Mouse (Mus musculus) lung, adult 18-20 months (tissue): ENCODE results near the gene Ano10.

Experiments
- DNase-seq, 2 experiments: peaks; one replicate each; pipeline ENCODE4 v3.0.0; 2022; ENCODE audit warnings: mixed read lengths in 2 of 2

Gene Ano10

DNA sequence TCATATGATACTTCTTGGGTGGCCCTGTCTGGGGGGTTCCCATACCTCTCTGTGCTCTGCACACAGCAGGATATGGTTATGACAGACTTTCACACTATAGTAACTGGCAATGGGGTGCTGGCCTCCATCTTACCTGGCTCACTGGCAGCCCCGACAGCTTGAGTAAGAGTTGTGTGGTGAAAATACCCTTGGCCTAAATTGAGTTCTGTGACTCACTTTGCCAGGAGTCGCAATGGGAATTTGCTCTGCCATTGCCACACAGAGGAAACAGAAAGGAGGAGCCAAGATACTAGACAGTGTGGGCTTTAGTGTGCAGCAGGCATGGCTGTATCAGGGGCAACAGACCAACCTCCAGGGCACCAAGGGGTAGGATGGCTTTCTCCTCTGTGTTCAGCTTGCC is 4.0 kb downstream of the Ano10 start:
- DNase-seq = no peak

DNA sequence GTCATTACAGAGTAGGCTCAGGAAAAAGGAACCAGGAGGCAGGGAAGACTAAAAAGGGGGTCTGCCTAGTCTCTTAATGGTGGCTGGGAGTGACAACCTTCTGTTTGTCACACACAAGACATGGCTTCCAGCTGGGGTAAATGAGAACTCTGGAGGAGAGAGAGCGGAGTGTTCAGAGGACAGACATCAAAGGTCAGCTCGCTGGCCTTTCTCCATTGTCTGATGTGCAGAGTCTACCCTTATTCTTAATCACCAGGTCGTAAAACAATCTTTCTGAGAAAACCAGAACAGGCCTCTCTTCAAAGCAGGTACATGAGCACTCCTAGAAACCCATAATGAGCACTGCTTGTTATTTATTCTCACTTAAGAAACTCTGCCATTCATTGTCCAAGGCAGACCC is 5.8 kb downstream of the Ano10 start:
- DNase-seq = no peak

DNA sequence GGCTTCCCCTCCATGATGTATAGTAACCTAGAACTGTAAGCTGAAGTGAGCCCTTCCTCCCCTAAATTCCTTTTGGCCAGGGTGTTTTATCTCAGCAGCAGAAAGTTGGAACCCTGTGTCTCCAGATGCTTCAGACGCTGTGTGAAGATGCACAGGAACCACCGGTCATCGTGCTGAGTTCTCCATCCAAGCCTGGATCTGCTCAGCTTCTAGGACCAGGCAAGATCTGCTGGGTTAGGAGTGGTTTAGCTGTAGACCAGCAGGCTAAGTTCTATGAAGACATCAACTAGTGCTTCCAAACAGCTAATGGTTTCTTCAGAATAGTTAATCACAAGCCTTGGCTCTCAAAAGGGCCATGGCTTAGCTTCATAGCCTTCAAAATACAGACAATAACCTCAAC is 6.7 kb downstream of the Ano10 start:
- DNase-seq = no peak

DNA sequence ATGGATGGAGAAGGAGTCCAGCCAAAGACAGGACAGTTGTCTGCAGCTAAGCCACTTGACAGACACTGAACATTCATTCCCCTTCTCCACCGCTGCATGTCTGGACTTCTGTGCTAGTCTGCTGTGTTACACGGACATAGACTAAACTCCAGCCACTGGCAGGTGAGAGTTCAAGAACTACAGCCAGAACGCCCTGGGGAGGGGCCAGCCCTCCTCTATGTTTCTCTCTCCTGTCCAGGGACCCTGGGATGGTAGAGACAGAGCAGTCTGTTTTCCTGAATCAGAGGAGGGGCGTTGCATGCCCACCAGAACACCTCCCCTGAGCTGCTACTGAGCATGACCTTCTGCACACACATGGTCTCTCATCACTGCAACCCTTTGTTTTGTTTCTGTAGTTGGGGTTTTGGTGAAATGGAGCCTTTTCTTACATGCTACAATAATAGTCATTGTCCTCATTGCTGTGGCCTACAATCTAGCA is 8.4 kb downstream of the Ano10 start:
- no peak for DNase-seq

DNA sequence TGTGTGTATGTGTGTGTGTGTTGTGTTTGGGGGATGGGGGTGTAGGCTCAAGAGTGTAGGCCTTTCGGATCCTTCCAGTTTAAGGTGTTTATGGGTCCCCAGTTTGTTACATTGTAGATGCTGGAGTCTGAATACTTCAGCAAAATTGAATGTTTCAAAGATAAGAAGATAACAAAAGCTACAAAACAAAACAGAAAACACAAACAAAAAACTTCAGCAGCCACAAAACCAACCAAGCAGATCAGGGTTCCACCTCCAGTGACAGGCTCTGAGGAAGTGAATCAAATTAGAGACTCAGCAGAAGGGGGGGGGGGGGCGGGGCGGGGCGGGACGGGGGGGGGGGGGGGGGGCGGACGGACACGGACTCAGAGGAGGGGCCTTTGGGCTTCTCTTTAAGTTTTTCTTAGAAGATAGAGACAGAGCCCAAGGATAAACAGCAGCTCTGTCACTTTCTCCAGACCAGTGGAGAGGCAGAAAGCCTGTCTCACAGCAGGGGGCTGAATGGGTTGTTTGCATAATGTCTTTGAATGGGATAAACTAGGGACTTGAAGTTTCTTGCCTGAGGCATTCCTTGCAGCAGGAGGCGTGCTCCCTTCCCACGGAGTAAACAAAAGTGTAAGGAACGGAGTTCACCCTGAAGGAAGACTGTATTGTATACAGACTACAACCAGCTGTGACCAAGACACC is 8.9 kb downstream of the Ano10 start:
- DNase-seq = peak; percentile 12 to 23

DNA sequence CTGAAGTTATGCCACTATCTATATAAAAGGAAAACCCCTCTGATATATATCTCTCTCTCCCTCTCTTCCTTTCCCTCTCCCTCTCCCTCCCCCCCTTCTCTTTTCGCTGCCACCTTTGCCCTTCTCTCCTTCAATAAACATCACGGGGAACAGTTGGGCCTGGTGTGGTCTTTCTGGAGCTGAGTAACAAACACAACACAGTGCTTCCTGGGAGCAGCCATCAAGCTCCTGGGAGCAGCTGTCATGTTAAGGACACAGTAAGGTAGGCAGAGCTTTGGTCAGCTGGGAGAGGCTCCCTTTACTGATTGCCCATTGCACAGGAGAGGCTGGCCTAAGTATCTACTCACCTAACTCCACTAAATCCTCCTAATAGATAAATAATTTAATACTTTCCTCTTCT is 9.5 kb downstream of the Ano10 start:
- no peak for DNase-seq

DNA sequence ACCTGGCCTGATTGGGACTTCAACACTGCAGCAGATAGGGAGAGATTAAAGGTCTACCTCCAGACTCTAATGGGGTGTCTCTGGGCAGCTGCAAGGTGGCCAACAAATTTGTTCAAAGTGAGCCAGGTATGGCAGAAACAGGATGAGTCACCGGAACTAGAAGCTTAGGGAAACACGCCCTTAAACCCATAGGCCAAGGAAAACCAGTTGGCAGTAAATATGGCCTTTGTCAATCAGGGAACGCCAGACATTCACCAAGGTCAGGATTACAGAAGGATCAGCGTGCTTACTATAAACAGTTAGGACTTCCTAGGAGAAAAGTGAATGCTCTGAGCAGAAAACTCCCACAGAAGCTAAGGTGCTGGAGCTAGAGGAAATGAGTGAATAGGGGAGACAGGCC is 13.2 kb downstream of the Ano10 start:
- DNase-seq = no peak

DNA sequence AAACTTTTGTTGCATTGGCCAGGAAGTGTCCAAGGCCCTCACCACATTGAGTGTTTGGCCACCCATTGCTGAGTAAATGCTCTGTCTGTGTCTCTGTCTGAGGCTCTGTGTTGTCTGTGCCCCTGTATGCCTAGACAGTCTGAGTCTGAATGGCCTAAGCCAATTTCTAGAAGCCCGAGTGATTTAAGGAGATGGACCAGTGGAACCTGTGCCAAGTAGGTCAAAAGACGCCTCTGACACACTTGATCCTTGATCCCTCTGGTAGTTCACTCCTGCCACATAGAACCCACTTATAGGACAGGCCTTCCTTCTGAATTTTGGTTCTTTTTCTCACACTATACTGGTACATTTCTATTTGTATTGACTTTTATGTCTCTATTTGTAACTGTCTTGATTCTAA is 17.6 kb downstream of the Ano10 start:
- no peak for DNase-seq

DNA sequence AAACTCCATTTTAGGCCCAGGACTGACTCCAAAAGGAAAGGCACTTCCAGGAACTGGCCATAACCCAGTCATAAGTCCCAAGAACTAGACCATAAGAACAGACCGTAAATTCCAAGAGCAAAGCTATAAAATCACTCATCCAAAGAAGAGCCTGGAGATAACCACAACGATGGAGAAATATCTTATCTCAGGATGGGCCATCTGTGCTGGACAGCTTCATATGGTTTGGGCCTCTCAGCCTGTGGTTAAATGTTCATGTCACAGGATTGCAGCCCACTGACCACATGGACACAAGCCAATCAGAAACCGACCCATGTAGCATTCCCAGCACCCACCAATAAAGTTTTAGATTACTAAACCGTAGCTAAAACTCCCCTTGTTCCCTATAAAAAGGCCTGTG is 18.1 kb downstream of the Ano10 start:
- DNase-seq = no peak

DNA sequence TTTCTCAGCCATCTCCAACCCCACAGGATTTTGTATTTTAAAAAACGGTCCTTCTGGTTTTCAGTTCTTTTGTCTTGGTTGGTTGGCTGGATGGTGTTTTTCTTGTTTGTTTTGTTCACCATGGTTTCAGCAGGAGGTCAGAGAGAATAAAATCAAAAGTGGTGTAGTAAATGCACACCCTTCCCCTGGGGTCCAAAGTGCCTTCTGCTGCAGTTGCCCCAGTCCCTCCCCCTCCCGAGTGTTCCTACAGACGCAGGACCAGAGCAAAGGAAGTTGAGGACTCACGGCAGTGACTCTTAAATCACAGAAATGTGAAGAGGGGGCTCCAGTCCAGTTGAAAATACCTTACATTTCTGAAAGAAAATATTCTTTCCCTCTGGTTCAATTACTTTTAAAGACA is 19.9 kb downstream of the Ano10 start:
- no peak for DNase-seq

DNA sequence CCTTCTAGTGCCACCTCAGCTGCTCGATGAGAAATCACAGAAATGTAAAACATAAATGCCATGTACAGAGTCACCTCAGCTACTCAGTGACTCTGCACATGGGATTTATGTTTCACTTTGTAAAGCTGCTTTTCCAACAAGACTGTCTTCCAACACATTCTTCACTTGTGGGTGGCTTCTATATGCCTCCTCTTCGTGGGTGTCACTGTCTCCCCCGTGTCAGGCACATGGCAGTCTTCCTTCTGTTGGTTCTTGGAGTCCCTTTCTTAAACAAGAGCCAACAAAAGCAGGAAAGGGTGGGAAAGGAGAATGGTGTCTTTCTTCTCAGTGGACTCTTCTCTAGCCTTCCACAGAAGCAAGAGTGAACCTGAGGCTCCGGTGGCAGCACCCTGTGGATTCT is 20.3 kb downstream of the Ano10 start:
- DNase-seq = no peak

DNA sequence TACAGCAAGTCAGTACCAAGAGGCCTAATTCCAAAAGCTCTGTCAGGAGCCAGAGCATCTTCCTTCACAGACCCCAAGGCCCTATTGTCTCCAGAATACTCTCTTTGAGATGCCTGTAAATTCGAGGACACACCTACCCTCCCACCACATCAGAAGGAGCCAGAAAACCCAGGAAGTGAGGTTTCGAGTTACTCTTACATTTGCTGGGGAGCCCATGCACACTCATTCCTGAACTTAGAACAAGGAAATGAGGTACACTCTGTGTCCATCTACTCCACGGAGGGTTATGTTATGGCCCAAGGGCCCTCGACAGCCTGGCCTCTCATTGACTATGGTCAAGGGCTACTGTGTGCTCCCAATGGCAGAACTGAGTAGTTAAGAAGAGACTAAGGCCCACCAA is 22.4 kb downstream of the Ano10 start:
- DNase-seq = no peak

DNA sequence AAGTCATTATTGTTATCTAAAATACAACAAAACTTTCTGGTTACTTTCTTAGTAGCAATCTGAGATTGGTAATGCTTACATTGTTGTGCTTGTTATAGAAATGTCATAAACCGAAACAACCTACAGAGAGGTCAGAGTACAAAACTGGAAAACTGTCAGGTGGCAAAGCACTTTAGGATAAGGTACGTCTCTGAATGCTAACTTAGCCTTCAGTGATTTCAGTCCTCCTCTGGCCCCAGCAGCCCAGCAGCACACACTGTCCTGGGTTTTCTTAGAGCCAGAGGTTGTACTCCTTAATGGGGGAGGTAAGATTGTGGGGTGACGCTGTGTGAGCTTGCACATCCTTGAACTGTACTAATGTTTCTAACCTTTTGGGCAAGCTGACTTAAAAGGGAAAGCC is 22.9 kb downstream of the Ano10 start:
- DNase-seq = no peak

DNA sequence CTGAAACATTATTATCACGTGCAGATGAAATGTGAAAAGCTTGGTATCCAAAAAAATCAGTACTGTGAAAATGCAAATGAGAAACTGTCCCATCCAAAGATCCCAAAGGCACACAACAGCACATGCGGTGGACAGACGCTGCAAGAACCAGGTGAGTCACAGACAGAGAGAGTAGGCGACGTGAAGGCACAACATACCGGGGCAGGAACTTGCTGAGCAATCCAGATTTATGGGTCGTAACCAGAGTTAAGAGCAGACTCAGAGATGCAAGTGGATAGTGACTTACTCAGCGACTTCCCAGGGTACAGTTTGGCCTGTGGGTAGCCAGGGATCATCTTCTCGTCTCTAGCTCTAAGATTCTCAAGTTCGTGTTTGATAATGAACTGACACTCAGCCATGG is 23.3 kb downstream of the Ano10 start:
- no peak for DNase-seq

DNA sequence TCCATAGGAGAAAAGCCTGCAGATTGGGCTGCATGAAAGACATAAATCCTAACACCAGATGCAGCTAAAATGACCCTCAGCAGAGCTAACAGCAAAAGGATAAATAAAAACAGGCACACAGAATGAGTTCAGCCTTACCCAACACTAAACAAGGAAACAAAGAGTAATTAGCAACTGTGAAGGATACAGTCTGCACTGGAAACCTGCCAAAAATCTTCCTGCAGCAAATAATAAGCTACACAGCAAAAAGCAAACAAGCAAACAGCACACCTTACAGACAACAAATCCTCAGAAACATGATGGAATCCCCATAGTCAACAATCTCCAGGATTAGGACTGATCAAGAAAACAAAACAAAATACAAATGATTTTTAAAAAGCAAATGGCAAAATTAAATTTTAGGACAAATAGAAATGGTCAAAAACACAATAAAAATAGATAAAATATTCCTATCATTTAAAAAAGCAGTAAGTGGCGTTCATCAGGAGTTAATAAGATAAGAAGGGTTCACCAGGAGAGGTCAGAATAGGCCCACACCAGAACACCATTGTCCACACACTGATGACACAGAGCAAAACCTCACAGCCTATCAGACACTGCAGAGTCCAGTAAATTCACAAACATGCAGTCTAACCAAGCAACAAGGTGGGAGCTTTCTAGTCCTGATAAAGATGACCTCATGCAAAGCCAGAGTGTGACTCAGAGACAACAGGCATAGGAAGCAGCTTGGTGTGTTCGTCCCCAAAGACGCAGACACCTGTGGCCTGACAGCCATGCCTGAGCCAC is 24.8 kb downstream of the Ano10 start:
- no peak for DNase-seq

DNA sequence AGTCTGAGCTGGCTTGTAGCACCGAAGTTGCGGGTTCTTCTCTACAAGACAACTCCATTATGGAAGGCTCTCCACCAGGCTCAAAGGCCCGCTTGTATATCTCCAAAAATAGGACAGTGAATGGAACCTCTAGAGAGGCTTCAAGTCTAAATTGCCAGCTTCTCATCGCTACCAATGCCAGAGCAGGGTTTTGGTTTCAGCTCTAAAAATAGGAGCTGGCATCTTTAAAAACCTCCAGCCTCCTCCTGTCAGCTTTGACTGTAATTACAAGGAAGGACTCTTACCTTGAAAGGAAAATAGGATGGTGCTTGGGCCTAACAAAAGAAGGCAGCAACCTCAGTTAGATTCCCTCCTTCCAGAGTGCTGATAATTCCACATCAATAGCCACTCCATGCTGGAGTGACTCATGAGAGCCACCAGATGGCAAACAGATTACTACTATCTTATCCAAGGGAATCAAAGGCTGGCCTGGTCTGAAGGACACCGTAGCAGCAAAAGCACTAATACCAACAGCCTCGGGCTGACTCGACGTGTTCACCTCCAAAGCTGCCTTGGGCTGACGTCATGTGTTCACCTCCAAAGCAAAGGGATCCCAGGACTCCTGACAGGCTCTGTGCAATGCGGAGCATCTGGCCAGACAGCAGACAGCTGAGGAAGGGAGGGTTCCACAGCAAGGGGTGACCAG is 28.6 kb downstream of the Ano10 start:
- no peak for DNase-seq

DNA sequence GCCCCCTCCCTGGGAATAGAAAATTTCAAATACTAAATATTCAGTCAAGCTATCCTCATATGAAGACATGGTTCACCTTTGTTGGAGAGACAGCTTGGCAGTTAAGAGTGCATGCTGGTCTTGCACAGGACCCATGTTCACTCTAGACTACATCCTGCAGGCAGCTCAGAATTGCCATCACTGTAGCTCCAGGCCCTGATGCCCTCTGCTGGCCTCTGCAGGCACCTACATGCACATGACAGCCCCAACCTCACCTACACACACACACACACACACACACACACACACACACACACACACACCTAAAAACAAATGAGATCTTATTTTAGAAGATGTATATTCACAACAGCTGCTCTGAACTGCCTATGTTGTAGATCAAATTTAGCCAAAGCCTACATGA is 31.1 kb downstream of the Ano10 start:
- DNase-seq = no peak

DNA sequence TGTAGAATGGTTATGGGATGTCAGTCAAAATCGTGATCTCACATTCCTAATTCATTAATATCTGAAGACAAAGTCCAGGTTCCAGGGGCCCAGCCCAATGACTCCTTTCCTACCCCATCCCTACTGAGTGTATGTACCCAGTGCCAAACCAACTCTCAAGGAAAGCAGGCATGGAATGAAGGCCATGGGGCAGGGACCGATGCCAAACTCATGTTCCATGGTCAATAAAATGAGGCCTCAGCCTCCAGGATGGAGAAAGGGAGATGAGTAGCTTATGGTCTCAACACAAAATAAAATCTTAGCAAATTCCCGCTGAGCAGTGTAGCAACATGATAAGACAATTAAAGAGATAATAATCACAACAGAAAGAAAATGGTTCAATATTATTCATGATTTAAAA is 39.8 kb downstream of the Ano10 start:
- no peak for DNase-seq

DNA sequence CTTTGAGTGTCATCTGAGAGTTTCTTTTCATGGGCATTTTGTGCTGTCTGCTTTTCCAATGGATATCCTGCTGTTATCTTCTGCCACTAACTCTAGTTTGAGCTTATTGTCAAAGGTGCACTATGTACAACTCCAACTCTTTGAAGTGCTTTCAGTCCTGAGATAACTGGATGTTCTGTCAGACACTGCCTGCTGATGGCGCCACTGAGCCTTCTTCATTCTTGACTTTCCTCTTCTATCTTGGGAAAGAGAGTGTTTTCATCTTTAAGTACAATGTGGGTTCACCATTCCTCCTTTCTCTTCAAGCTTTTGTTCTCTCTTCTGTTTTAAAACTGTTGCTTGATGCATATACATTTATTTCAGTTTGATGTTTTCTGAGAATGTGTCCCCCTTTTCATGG is 42.1 kb downstream of the Ano10 start:
- no peak for DNase-seq

DNA sequence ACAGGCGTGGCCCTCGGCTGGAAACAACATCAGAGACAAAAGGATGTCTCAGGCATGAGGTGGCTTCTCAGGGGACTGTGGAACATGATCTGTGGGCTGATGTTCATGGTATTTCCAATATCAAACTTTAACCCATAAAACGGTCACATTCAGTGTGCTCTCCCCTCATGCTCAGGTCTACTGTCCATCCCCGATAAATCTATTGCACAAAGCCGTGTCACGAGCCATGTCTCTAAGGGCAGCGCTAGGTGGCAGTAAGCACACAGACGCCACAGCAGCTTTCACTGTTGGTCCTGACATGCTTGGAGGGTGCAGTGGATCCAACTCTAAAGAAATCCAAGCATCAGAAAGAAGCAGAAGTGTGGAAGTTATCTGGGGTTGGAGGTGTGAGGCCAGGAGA is 46.1 kb downstream of the Ano10 start:
- peak; percentile 37 to 51 for DNase-seq

DNA sequence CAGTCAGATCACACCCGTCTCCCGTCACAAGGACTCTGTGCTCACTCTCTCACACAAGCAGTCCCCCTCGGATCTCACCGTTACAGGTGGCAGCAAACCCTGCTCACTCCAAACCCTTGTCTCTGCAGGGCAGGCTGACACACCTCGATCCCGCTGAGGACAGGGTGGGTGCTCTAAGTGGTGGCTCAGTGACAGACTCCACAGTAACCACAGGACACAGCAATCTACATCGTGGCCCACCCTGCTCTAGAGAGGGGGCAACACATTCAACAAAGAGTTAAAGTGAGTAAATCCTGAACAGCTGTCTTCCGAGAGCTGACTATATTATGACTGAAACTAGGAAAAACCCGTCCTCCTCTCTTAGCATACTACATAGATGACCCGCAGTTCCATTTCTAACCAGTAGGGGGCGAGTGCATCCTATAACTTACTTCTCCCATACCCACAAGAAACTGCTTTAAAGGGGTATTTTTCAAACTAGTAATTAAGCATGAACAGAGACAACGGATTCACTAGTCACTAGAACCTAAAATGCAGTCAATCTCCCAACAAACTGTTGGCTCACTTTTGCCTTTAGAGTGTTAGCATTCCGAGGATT is 46.7 kb downstream of the Ano10 start:
- DNase-seq = peak; percentile 48 to 65

DNA sequence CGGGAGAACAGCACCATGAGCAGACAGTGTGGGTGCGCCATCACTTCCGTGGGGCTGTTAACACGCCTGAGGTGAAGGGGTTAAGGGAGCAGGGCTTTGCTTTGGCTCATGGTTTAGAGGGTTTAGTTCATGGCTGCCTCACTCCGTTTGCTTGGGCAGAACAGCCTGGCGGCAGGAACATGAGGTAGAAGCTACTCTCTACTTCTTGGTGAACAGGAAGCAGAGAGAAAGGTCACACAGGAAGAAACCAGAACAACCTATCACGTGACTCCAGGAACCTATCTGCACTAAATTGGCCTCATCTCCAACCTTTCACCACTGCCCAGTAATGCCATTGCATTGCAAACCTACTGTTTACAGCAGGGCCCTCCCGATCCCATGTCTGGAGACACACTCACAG is 48.3 kb downstream of the Ano10 start:
- DNase-seq = no peak

DNA sequence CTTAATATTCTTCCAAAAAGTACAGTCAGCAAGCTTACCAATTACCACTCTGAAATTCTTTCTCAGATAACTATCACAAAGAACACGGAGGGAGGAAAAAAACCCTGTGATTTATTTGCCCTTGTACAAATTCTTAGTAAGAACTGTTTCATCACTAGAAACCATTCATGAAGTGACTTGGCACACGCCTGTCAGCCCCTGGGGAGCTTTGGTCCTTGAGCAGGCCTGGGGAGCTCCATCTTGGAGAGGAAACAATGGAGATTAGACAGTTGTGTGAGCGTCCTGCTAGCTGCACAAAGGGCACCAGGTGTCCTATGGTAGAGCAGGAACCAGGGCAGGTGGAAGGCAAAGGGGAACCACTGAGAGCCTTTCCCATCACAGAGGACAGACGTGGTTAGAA is 48.8 kb downstream of the Ano10 start:
- DNase-seq = no peak

DNA sequence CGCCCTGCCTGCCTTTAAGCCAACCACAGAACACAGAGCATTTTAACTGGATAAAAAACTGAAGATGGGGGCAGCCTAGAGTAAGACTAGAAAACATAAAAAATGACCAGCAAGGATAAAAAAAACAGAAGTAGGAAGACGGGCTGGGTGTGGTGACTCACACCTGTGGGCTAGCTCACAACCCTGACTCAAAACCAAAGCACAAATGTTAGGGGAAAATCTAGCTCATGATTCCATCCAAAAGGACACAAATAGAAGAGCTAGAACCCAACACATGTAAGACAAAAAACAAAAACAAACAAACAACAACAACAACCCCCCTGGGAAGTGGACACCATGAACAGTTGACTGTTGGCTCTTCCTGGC is 49.4 kb downstream of the Ano10 start:
- no peak for DNase-seq
